Mouse (Mus musculus) B cell, adult 67 days (primary cell): ENCODE data around the gene Krtap9-3. TPM values are rescaled to one million over a fixed set of nuclear protein-coding genes. Genes with fewer than 3 reads are reported as not detected.

ENCODE experiments used
- total RNA-seq, 2 experiments: library from RNA; stranded (reverse); gene quantifications; 4 replicates each; pipeline ENCODE4 v1.2.4; 2023

The Krtap9-3 gene
- total RNA-seq = not detected

GRCm38 (mm10) chr11:99597742-99598141 is at the start of gene Krtap9-3:
Gene Krtap9-3 (minus strand): TSS chr11:99598105.

GRCm38 (mm10) chr11:99643635-99644139 is 45.8 kb upstream of the Krtap9-3 start, which contains the start of gene Krtap4-7:
Gene Krtap4-7 (minus strand): TSS chr11:99644089.

DNA sequence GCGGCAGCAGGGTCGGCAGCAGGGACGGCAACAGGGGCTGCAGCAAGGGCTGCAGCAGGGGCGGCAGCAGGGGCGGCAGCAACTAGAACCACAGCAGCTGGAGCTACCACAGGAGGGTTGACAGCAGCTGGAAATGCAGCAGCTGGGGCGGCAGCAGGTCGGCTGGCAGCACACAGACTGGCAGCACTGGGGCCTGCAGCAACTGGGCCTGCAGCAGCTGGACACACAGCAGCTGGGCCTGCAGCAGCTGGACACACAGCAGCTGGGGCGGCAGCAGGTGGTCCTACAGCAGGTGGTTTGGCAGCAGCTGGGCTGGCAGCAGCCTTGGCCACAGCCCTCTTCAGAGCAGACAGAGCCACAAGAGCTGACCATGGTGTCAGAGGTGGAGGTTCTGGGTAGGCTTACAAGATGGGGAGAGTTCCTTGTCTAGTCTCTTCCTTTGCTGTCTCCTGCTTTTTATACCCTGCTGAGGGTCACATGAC is 36.8 kb upstream of the Krtap9-3 start, which contains the start of gene Krtap4-2:
TSS of gene Krtap4-2 (minus strand) at position 432 of the 482 bp plus-strand sequence.

GRCm38 (mm10) chr11:99628138-99628537 is 30.2 kb upstream of the Krtap9-3 start, which contains the start of gene Krtap4-1:
Gene Krtap4-1 (minus strand): TSS chr11:99628238.

DNA sequence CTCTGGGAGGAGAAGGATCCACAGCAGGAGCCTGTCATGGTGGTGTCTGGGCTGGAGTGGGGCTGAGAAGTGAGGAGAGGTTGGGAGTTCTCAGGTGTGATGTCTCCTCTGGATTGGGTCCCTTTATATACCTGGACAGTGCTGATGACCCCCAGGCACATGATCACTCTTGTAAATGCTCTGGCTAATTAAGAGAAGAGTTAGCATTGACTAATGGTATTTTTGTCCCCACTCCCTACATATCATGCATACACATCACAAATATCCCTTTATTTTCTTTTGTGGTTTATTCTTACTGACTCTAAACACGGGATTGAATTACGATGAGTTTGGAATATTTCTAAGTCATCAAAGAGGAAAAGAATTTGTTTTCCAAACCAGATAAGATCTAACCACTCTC is 22.4 kb upstream of the Krtap9-3 start, which contains the start of gene Gm11562:
TSS of gene Gm11562 (minus strand) at position 101 of the 400 bp plus-strand sequence.

GRCm38 (mm10) chr11:99614796-99615363 is 17.0 kb upstream of the Krtap9-3 start, which contains the start of gene Krtap2-4:
Gene Krtap2-4 (minus strand): TSS chr11:99614846.

GRCm38 (mm10) chr11:99610089-99610488 is 12.2 kb upstream of the Krtap9-3 start, which contains the start of gene Gm11937:
Gene Gm11937 (minus strand): TSS chr11:99610189.

GRCm38 (mm10) chr11:99603208-99603607 is 5.3 kb upstream of the Krtap9-3 start, which contains the start of gene Gm11938:
Gene Gm11938 (minus strand): TSS chr11:99603308.

GRCm38 (mm10) chr11:99590981-99591380 is 6.9 kb downstream of the Krtap9-3 start, which contains the start of gene Krtap1-3:
Gene Krtap1-3 (minus strand): TSS chr11:99591339.

GRCm38 (mm10) chr11:99583245-99583704 is 14.6 kb downstream of the Krtap9-3 start, which contains the start of gene Krtap1-4:
Gene Krtap1-4 (minus strand): TSS chr11:99583654.

GRCm38 (mm10) chr11:99580636-99581035 is 17.3 kb downstream of the Krtap9-3 start, which contains the start of gene Krtap1-5:
Gene Krtap1-5 (minus strand): TSS chr11:99581016.

GRCm38 (mm10) chr11:99566530-99566929 is 31.4 kb downstream of the Krtap9-3 start, which contains the start of gene Krtap3-1:
Gene Krtap3-1 (minus strand): TSS chr11:99566630.

GRCm38 (mm10) chr11:99559366-99559765 is 38.5 kb downstream of the Krtap9-3 start, which contains the start of gene Gm11939:
Gene Gm11939 (minus strand): TSS chr11:99559466.

GRCm38 (mm10) chr11:99556753-99557152 is 41.2 kb downstream of the Krtap9-3 start, which contains the start of gene Krtap3-2:
Gene Krtap3-2 (minus strand): TSS chr11:99556853.

GRCm38 (mm10) chr11:99550765-99551164 is 47.1 kb downstream of the Krtap9-3 start, which contains the start of gene Krtap3-3:
Gene Krtap3-3 (minus strand): TSS chr11:99550865.

Other genes with a start within 250 kb of the Krtap9-3 start
- not detected for gene Krt27, start 247.0 kb downstream of the Krtap9-3 start, total RNA-seq
- not detected for gene Krt28, start 223.2 kb downstream of the Krtap9-3 start, total RNA-seq
- 1 to 10 TPM; 1.5 to 3.2 TPM for gene Krt10, start 208.7 kb downstream of the Krtap9-3 start, total RNA-seq
- gene Krt12, start 175.8 kb downstream of the Krtap9-3 start, total RNA-seq = not detected
- not detected for gene Krt20, start 160.0 kb downstream of the Krtap9-3 start, total RNA-seq
- gene Krt23, start 105.0 kb downstream of the Krtap9-3 start, total RNA-seq = not detected
- not detected for gene Krt39, start 76.8 kb downstream of the Krtap9-3 start, total RNA-seq
- gene Krt40, start 54.9 kb downstream of the Krtap9-3 start, total RNA-seq = not detected
- not detected for gene Krtap3-3, start 47.2 kb downstream of the Krtap9-3 start, total RNA-seq
- not detected for gene Krtap3-2, start 41.3 kb downstream of the Krtap9-3 start, total RNA-seq
- gene Gm11939, start 38.6 kb downstream of the Krtap9-3 start, total RNA-seq = not detected
- not detected for gene Krtap3-1, start 31.5 kb downstream of the Krtap9-3 start, total RNA-seq
- not detected for gene Krtap1-5, start 17.1 kb downstream of the Krtap9-3 start, total RNA-seq
- not detected for gene Krtap1-4, start 14.5 kb downstream of the Krtap9-3 start, total RNA-seq
- gene Krtap1-3, start 6.8 kb downstream of the Krtap9-3 start, total RNA-seq = not detected
- gene Gm11938, start 5.2 kb upstream of the Krtap9-3 start, total RNA-seq = not detected
- gene Gm11937, start 12.1 kb upstream of the Krtap9-3 start, total RNA-seq = not detected
- not detected for gene Krtap2-4, start 16.7 kb upstream of the Krtap9-3 start, total RNA-seq
- gene Gm11562, start 22.3 kb upstream of the Krtap9-3 start, total RNA-seq = not detected
- not detected for gene Krtap4-1, start 30.1 kb upstream of the Krtap9-3 start, total RNA-seq
- gene Krtap4-2, start 37.0 kb upstream of the Krtap9-3 start, total RNA-seq = not detected
- gene Krtap4-7, start 46.0 kb upstream of the Krtap9-3 start, total RNA-seq = not detected
- not detected for gene Gm11555, start 52.1 kb upstream of the Krtap9-3 start, total RNA-seq
- gene Gm11563, start 60.9 kb upstream of the Krtap9-3 start, total RNA-seq = not detected
- gene Krtap4-6, start 67.9 kb upstream of the Krtap9-3 start, total RNA-seq = not detected
- not detected for gene Gm14190, start 92.6 kb upstream of the Krtap9-3 start, total RNA-seq
- gene Gm14180, start 136.2 kb upstream of the Krtap9-3 start, total RNA-seq = not detected
- gene Gm11595, start 174.8 kb upstream of the Krtap9-3 start, total RNA-seq = not detected
- gene Krtap4-8, start 182.6 kb upstream of the Krtap9-3 start, total RNA-seq = not detected
- not detected for gene Krtap4-9, start 187.1 kb upstream of the Krtap9-3 start, total RNA-seq
- not detected for gene Gm11596, start 195.4 kb upstream of the Krtap9-3 start, total RNA-seq
- gene Gm11569, start 200.8 kb upstream of the Krtap9-3 start, total RNA-seq = not detected
- not detected for gene Gm11554, start 206.3 kb upstream of the Krtap9-3 start, total RNA-seq
- gene Krtap4-13, start 211.8 kb upstream of the Krtap9-3 start, total RNA-seq = not detected
- not detected for gene Gm11564, start 217.6 kb upstream of the Krtap9-3 start, total RNA-seq
- not detected for gene 2300003K06Rik, start 240.0 kb upstream of the Krtap9-3 start, total RNA-seq